Mouse (Mus musculus) CD4-positive, CD25-positive, alpha-beta regulatory T cell, adult 2 months (primary cell): ENCODE results near the gene Eea1.
"Not testable (repeated sequence)": the region's sequence is repeated elsewhere in the genome, so short reads cannot be mapped to it uniquely, and the experiment has no call there.

Source experiments
- DNase-seq: peaks from one replicate; pipeline ENCODE4 v3.0.0-alpha.2; 2012; ENCODE audit warnings: low read depth, low spot score

The Eea1 gene

GRCm38 (mm10) chr10:95940046-95940900 is at the start of gene Eea1:
Eea1 (plus strand) TSS chr10:95940650.
- peak; percentile 80 for DNase-seq

- no peak for DNase-seq
Measured at GRCm38 (mm10) chr10:95891214-95891960, 49.1 kb upstream of the Eea1 start.

GRCm38 (mm10) chr10:95892132-95892531 is 48.3 kb upstream of the Eea1 start:
- peak; percentile 33 for DNase-seq

GRCm38 (mm10) chr10:95893291-95893932 is 47.0 kb upstream of the Eea1 start:
- DNase-seq, result no peak

GRCm38 (mm10) chr10:95894036-95894855 is 46.2 kb upstream of the Eea1 start:
- no peak for DNase-seq

- peak; percentile 81 for DNase-seq
Measured at GRCm38 (mm10) chr10:95894856-95895386, 45.5 kb upstream of the Eea1 start.

- DNase-seq, result peak; percentile 75
Measured at GRCm38 (mm10) chr10:95898471-95899154, 41.8 kb upstream of the Eea1 start.

- DNase-seq, result no peak
Measured at GRCm38 (mm10) chr10:95904668-95905067, 35.8 kb upstream of the Eea1 start.

GRCm38 (mm10) chr10:95909246-95909909 is 31.1 kb upstream of the Eea1 start:
- DNase-seq, result no peak

GRCm38 (mm10) chr10:95911016-95911415 is 29.4 kb upstream of the Eea1 start:
- DNase-seq, result no peak

- DNase-seq, result peak; percentile 67
Measured at GRCm38 (mm10) chr10:95914434-95915174, 25.8 kb upstream of the Eea1 start.

- DNase-seq, result no peak
Measured at GRCm38 (mm10) chr10:95918716-95919115, 21.7 kb upstream of the Eea1 start.

- peak; percentile 25 for DNase-seq
Measured at GRCm38 (mm10) chr10:95923263-95924217, 16.9 kb upstream of the Eea1 start.

GRCm38 (mm10) chr10:95933631-95934030 is 6.8 kb upstream of the Eea1 start:
- DNase-seq, result not testable (repeated sequence)

- DNase-seq, result peak; percentile 56
Measured at GRCm38 (mm10) chr10:95940901-95941767, 684 bp downstream of the Eea1 start.

- peak; percentile 64 for DNase-seq
Measured at GRCm38 (mm10) chr10:95941768-95942425, 1.4 kb downstream of the Eea1 start.
